Mouse (Mus musculus) thymus, adult 18-20 months (tissue): ENCODE data around the gene Nccrp1.
"Not testable (repeated sequence)": the region's sequence is repeated elsewhere in the genome, so short reads cannot be mapped to it uniquely, and the experiment has no call there.

ENCODE experiments used
- DNase-seq, 2 experiments: peaks; one replicate each; pipeline ENCODE4 v3.0.0; 2022; ENCODE audit warnings: mixed read lengths in 2 of 2

Gene Nccrp1

GRCm38 (mm10) chr7:28568253-28568652, 21.2 kb upstream of the Nccrp1 start:
- DNase-seq = peak in 1 of 2 experiments; percentile 37

- DNase-seq = no peak
Measured at GRCm38 (mm10) chr7:28567539-28567938, 20.5 kb upstream of the Nccrp1 start.

GRCm38 (mm10) chr7:28565407-28565806, 18.4 kb upstream of the Nccrp1 start:
- DNase-seq = peak in 1 of 2 experiments; percentile 48

- no peak for DNase-seq
Measured at GRCm38 (mm10) chr7:28562951-28563350, 15.9 kb upstream of the Nccrp1 start.

- DNase-seq = no peak
Measured at GRCm38 (mm10) chr7:28562371-28562770, 15.3 kb upstream of the Nccrp1 start.

- no peak for DNase-seq
Measured at GRCm38 (mm10) chr7:28561967-28562366, 14.9 kb upstream of the Nccrp1 start.

GRCm38 (mm10) chr7:28560856-28561255, 13.8 kb upstream of the Nccrp1 start:
- peak in 1 of 2 experiments; percentile 51 for DNase-seq

- peak in 1 of 2 experiments; percentile 29 for DNase-seq
Measured at GRCm38 (mm10) chr7:28558486-28558885, 11.4 kb upstream of the Nccrp1 start.

- peak; percentile 77 to 86 for DNase-seq
Measured at GRCm38 (mm10) chr7:28557708-28558107, 10.7 kb upstream of the Nccrp1 start.

- no peak for DNase-seq
Measured at GRCm38 (mm10) chr7:28557069-28557468, 10.0 kb upstream of the Nccrp1 start.

- no peak for DNase-seq
Measured at GRCm38 (mm10) chr7:28555939-28556535, 9.0 kb upstream of the Nccrp1 start.

GRCm38 (mm10) chr7:28553076-28553475, 6.0 kb upstream of the Nccrp1 start:
- no peak for DNase-seq

GRCm38 (mm10) chr7:28547628-28548027, 574 bp upstream of the Nccrp1 start:
- DNase-seq = no peak

GRCm38 (mm10) chr7:28546649-28547048, 405 bp downstream of the Nccrp1 start:
- DNase-seq = peak in 1 of 2 experiments; percentile 5

GRCm38 (mm10) chr7:28545891-28546210, 1.2 kb downstream of the Nccrp1 start:
- DNase-seq = no peak

GRCm38 (mm10) chr7:28545048-28545890, 1.8 kb downstream of the Nccrp1 start:
- DNase-seq = peak in 1 of 2 experiments; percentile 4

- no peak for DNase-seq
Measured at GRCm38 (mm10) chr7:28544051-28544601, 2.9 kb downstream of the Nccrp1 start.

GRCm38 (mm10) chr7:28540526-28540925, 6.5 kb downstream of the Nccrp1 start, which contains the start of gene Sycn:
TSS of gene Sycn (plus strand) at chr7:28540885.
- no peak for DNase-seq

- not testable (repeated sequence) for DNase-seq
Measured at GRCm38 (mm10) chr7:28538886-28539285, 8.2 kb downstream of the Nccrp1 start.

GRCm38 (mm10) chr7:28532005-28532404, 15.0 kb downstream of the Nccrp1 start:
- no peak for DNase-seq

- peak; percentile 72 to 79 for DNase-seq
Measured at GRCm38 (mm10) chr7:28527922-28528719, 18.9 kb downstream of the Nccrp1 start.

GRCm38 (mm10) chr7:28522536-28522935, 24.5 kb downstream of the Nccrp1 start, which contains the start of gene Ifnl3:
TSS of gene Ifnl3 (plus strand) at chr7:28522836.
- DNase-seq = not testable (repeated sequence)

GRCm38 (mm10) chr7:28511441-28511840, 35.6 kb downstream of the Nccrp1 start:
- no peak for DNase-seq
